Mouse (Mus musculus): ENCODE results near the gene Tomm6.

DNA sequence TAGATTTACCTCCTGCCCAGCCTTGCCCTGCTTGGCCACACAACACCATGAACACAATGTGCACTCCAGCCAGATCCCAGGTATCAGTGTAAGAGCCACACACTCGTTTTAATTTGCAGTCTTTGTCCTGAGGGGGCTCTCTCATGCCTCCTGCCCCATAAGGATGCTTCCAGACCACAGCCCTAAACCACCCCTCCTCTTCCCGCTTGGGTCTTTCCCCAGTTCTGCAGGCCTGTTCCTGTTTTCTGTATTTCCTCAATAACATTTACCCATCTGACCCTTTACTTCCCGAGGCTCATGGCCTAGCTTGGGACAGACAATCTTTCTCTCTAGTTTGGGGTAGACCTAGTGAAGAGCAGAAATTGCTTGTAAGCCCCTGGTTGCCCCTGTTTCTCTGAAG, 26.9 kb upstream of the Tomm6 start:
- TF ChIP-seq CTCF (IDR thresholded peaks at IDR 0.05; ENCODE audit: low read depth) (no peak), EP300 (IDR thresholded peaks at IDR 0.05; ENCODE audit: low read depth) (no peak)

Measured in liver, postnatal 0 days (tissue).